Mouse (Mus musculus) embryo, embryonic 10.5 days (tissue): ENCODE data around the gene Samd10.
A peak's percentile ranks its signal among the peaks of the same experiment; 100 is the strongest.

Experiments
- DNase-seq: peaks from one replicate; pipeline ENCODE4 v3.0.0-alpha.2; 2015; ENCODE audit warnings: low spot score

The Samd10 gene

GRCm38 (mm10) chr2:181598454-181599351, at the start of gene Samd10:
Samd10 (minus strand) TSS chr2:181599212.
- DNase-seq: peak; percentile 74

DNA sequence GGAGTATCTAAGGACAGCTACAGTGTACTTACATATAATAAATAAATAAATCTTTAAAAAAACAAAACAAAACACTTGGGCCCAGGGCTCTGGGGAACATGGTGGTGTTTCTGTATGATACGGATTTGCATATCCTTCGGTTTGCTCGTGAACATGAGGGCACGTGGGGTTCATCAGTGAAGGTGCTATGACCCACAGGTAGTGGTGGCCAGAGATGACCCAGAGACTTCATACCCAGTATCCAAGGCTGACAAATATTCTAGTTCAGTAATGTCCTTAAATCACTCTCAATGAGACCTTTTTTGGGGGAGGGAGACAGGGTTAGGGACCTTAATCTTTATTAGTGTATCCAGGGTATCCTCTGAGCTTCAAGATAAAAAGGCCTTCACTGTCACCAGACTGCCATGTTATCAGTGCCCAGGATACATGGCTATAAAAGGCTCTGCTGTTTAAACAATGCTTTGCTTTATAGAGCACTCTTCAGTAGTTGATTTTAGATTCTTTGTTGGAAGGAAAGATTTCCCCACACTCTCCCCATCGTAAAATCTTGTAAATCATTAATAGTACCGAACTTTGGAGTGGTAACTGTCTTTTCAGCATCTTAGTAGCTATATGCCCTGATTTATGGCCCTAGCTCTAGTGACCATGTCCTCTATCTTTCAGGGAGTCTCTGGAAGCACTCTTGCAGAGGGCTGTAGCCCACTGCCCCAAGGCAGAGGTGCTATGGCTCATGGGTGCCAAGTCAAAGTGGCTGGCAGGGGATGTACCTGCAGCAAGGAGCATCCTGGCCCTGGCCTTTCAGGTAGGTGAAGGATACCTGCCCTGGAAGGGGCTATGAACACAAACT, 47.8 kb upstream of the Samd10 start:
- no peak for DNase-seq

- DNase-seq: no peak
Measured at GRCm38 (mm10) chr2:181645666-181646065, 46.7 kb upstream of the Samd10 start.

DNA sequence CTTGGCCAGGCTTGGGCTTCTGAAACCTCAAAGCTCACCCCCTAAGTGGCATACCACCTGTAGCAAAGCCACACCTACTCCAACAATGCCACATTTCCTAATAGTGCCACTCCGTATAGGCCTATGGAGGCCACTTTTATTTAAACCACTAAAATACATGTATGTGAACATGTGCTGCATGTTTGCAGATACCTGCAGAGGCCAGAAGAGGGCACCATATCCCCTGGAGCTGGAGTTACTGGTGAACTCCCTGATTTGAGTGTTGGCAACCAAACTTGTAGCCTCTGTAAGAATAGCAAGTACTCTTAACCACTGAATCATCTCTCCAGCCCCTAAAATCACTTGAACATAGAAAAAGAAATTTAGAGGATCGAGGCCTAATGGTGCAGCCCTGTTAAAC, 45.3 kb upstream of the Samd10 start:
- DNase-seq: peak; percentile 68

DNA sequence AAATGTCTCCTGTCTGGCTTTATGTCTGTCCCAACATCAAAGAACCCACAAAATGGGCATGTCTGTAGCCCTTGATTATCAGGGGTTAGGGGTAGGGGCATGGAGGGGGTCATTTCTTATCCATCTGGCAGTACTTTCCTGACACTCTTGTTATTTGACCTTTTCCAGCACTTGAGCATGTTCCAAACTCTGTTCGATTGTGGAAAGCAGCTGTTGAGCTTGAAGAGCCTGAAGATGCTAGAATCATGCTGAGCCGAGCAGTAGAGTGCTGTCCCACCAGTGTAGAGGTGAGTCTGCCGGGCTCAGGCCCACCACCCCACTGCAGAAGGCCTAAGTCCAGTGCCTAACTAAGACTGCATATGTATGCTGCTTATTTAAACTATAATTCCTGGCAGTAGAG, 36.9 kb upstream of the Samd10 start:
- no peak for DNase-seq

DNA sequence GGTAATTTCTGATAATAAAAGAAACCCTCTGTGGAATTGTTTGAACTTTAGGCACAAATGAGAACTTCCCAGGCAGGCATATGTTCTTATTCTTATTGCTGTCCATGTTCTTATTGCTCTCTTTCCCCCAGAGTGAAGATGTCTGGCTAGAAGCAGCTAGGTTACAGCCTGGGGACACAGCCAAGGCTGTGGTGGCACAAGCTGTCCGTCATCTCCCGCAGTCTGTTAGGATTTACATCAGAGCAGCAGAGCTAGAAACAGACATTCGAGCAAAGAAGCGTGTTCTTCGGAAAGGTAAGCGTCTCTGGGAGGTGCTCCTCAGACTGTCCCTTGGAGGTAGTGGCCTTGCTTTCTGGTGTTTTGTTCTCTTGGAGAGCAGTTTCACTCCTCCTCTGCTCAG, 33.6 kb upstream of the Samd10 start:
- no peak for DNase-seq

- DNase-seq: no peak
Measured at GRCm38 (mm10) chr2:181628471-181628870, 29.5 kb upstream of the Samd10 start.

DNA sequence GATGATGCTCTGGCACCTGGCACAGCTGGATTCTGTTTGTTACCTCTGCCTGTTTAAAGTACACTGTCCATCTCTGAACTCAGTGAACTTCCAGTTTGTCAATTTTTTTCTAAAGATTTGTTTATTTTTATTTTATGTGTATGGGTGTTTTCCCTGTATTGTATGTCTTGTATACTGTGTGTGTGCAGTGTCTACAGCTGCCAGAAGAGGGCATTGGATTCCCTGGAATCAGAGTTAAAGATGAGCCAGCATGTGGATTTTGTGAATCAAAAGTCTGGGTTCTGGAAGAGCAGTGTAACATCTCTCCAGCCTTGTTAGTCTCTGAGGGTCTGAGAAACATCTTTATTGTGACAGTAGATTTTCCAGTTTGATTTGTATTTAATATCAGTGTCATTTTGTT, 24.4 kb upstream of the Samd10 start:
- DNase-seq: peak; percentile 34

DNA sequence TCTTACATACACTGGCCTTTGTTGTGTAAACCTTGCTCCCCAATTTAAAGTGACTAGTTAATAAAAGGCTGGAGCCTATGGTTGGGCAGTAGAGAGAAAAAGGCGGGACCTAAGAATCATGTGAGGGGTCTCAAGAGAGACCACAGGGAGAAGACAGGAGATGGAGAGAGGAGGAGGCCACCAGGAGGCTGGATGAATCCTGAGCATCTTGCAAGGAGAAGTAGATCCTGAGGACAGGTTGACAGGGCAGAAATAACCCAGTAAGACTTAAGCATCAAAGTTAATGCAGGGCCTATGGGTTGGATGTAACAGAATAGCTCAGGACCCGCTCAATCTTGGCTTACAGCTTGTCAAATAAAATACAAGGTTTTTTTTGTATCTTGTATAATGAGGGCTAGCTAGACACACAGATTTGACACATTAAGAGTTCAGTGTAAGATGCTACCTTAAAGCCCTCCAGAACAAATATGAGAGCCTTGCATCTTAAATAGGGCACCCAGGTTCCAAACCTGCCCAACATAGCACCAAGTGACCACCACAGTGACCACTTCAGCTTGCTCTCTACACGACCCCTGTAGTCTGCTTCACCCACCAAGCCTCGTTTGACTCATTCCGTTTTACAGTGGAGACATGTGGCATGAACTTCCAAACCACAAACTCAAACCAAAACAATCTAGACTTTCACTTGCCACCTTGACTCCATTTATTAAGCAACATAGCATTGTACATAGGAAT, 19.9 kb upstream of the Samd10 start:
- DNase-seq: no peak

DNA sequence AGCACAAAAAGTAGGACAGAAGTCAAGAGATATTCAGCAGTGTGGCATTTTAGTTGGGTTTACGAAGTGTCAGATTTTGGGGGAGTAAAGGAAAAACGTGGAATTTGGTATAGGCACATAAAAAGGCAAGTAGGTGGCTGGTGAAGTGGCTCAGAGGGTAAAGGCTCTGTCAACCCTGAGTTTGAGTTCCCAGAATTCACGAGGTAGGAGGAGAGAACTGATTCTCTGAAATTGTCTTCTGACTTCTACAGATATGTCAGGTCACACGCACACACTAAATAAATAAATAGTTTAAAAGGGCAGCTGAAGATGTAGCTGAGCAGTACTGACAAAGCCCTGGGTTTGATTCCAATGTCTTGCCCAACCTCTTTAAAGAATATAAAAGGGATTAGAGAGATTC, 3.4 kb upstream of the Samd10 start:
- no peak for DNase-seq

DNA sequence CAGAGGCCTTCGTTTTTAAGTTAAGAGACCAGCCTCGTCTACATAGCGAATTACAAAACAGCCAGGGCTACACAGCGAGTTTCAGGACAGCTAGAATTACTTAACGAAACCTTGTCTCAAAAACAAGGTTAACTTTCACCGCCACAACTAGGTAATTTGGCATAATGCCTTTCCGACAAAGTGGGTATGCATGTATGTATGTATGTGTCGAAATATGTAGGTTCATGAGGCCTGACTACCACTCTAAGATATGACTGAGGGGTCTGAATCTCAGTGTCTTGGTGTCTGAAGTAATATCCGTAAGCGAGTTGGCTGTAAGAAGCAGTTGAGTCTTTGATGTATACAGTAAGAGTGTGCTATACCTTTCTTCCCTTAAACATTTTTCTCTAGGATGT, 2.7 kb upstream of the Samd10 start:
- DNase-seq: no peak

DNA sequence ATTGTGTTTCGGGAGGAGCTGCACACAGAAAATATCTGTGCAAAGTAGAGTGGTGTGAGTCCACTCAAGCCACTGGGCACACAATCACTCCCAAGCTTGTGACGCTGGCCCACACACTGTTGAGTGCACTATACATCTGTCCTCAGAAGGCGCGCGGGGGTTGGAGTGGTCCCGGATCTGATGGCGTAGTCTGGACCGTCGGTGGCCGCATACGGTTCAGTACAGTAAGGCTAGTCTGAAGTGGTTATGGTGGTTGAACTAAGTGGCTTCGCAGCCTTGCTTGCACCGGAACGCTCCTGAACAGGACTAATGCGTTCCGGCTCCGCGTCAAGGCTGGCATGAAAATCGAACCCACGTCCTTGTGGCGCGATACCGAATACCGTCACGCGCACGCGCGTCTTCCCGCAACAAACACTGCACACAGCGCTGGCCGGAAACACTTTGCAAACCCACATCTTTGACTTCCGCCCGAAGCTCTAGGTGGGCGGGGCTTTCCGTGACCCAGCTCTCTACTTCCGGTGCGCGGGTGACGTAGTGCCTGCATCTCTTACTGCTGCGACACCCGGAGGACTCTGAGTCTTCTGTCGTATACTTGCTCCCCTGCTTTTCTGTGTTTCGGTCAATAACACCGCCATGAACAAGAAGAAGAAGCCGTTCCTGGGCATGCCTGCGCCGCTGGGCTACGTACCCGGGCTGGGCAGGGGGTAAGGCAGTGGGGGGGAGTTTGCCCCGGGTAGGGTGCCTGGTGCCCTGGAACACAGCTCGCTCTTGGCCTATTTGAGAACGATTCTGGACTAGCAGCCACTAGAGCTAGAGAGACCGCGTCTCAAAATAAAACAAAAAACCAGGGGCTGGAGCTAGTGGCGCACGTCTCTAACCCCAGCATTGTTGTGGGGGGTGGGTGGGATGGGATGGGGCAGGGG, 2.1 kb upstream of the Samd10 start:
- DNase-seq: peak; percentile 99

DNA sequence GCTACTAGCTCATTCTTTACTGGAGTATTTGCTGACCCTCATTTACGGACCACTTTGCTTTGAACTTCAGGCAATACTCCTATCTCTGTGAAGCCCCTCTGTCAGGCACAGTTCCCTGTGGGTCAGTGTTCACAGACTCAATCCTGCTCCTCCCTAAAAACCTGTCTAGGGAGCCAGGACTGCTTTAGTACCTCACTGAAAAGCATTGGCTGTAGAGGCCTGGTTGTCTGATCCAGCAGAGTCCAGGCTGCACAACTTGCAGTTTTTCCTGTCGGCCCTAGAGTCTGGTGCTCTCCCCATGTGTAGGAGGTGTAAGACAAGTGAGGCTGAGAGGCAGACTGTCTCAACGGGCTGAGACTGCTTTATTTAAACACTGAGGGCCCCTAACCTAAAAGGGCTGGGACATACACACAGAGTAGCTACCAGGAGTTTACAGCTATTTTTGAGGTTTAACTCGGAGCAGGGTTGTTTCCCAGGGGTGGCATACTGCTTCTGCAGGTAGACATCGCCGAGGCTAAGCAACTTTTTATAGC, 1.3 kb upstream of the Samd10 start:
- DNase-seq: no peak

- DNase-seq: no peak
Measured at GRCm38 (mm10) chr2:181597378-181598061, 1.5 kb downstream of the Samd10 start.

DNA sequence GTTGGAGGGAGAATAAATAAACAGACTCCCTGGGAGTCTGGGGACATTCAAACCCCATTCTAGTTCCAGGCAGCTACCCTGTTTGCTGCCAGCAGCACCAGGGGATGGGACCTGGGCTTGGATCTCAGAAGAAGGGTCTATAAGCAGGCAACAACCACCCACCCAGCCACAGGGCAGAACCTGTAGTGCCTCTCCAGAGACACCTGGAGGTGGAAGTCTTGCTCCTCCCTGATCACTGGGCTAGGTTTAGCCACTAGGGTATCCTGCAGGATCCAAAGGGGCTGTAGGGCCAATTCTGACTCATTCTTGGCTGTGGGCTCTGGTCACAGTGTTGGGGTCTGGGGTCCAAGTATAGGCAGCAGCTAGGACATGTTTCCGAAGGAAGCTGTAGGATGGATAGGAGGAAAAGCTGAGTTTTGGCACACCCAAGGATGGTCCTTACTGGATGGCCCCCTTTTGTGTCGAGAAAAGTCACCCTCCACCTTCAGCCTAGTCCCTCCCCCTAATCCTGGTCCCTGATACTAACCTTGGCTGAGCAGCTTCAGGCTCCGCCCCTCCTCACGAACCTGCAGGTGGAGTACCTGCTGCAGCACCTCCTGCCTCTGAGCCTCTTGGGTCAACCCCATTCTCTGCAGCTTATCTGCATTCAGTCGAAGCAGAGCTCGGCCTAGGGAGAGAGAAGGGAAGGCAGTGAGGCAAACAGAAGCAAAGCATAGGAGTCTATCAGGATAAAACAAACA, 2.6 kb downstream of the Samd10 start:
- no peak for DNase-seq

DNA sequence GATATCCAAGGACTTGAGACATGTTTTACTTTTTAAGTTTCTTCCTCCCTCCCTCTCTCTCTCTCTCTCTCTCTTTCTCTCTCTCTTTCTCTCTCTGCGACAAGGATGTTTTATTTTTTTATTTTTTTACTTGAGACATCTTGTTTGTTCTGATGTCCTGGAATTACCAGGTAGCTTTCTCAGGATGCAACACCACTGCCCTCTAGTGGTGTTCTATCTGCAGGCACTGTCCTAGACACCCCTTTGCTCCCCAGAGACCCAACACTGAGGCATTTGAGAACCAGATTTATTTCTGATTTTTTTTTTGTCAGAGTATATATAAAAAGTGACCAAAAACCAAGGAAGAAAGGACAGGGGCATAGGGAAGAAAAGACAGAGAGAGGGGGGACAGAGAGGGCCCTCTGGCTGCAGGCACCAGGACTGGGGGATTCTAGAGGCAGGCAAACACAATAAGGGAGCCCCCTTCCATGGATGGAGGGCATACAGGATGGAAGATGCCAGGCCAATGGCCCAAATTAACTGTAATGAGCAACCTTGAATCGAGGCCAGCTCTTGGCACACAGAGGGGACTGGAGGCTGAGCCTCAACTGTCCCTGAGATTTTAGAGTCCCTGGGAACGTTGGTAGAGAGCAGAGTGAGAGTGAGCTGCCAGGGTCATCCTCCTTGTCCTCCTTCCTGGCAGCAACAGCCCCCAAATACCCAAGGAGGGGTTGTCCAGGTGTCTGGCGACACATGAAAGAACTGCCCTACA, 3.9 kb downstream of the Samd10 start:
- peak; percentile 68 for DNase-seq

DNA sequence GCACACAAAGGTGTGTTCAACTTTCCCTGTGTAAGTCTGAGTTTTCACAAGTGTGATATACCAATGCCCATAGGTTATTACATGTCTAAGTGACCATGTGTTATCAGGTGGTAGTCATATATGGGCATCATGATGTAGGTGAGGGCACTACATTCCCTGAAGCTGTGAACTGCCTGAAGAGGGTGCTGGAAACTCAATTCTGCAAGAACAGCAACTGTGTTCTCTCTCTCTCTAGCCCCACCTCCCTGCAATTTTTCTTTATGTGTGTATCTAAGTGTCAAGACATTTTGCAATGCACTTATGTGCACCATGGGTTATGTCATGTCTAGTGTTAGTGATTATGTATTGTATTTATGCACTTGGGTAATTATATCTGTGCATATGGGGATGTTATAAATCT, 5.1 kb downstream of the Samd10 start:
- DNase-seq: no peak

DNA sequence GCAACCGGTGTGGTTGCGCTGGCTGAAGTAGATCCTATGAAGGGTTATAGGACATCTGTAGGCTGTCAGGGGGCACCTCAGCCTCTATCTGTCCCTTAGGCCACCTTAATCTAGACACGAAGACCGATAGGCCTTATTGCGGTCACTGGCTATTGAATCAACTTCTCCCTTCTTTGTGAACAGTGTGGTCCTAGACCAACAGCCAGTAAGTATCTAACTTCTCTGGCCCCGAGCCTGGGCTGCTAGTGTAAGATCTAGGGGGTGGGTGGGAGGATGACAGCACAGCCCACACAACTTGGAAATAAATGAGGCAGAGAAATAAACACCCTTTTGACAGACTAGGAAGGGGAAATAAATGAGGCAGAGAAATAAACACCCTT, 6.0 kb downstream of the Samd10 start:
- peak; percentile 39 for DNase-seq
